Mouse (Mus musculus) MEL (cell line): ENCODE measurements around the gene Acat2. TPM values are rescaled to one million over a fixed set of nuclear protein-coding genes. Genes with fewer than 3 reads are reported as not detected.

Experiments used
- DNase-seq: peaks from one replicate; pipeline ENCODE4 v3.0.0; 2011; ENCODE audit warnings: low read depth, low spot score
- H3K27ac ChIP-seq: 2 replicates; pipeline ENCODE4 v1.5.1; 2012; ENCODE audit warnings: low read depth, mild to moderate bottlenecking, control low read depth, low read length, moderate library complexity; ENCODE audit not compliant: control insufficient read depth
- H3K27me3 ChIP-seq, 2 experiments: fragments of 150-350 bp in 1 of 2; sonication (generic) in 1 of 2; 2 replicates each; pipeline ENCODE4 v1.6.1; 2012; ENCODE audit warnings: low read length in 2 of 2, mild to moderate bottlenecking in 2 of 2, improper control_type of control experiment in 1 of 2, moderate library complexity in 1 of 2; ENCODE audit not compliant: insufficient read depth in 2 of 2, control insufficient read depth in 1 of 2
- H3K36me3 ChIP-seq, 2 experiments: 2 replicates each; pipeline ENCODE4 v1.6.1; 2012 to 2014; ENCODE audit warnings: low read length in 2 of 2, improper control_type of control experiment in 1 of 2, inconsistent platforms in 1 of 2, mild to moderate bottlenecking in 1 of 2; ENCODE audit not compliant: insufficient read depth in 2 of 2, control insufficient read depth in 1 of 2
- H3K4me1 ChIP-seq, 2 experiments: fragments of 150-350 bp in 1 of 2; sonication (generic) in 1 of 2; 2 replicates each; pipeline ENCODE4 v1.6.1; 2012; ENCODE audit warnings: low read length in 2 of 2, improper control_type of control experiment in 1 of 2, mild to moderate bottlenecking in 1 of 2; ENCODE audit not compliant: insufficient read depth in 2 of 2, control insufficient read depth in 1 of 2
- H3K4me3 ChIP-seq, 2 experiments: fragments of 150-350 bp in 1 of 2; sonication (generic) in 1 of 2; 2 replicates each; pipeline ENCODE4 v1.5.1; 2012; ENCODE audit warnings: low read depth in 2 of 2, low read length in 2 of 2, mild to moderate bottlenecking in 2 of 2, moderate library complexity in 2 of 2, control low read depth in 1 of 2, improper control_type of control experiment in 1 of 2; ENCODE audit not compliant: control insufficient read depth in 1 of 2, insufficient read depth in 1 of 2
- H3K79me2 ChIP-seq: 2 replicates; pipeline ENCODE4 v1.6.1; 2012; ENCODE audit warnings: mild to moderate bottlenecking, low read length, moderate library complexity; ENCODE audit not compliant: control insufficient read depth, poor library complexity, insufficient read depth
- H3K9ac ChIP-seq: 2 replicates; pipeline ENCODE4 v1.6.1; 2012; ENCODE audit warnings: low read depth, mild to moderate bottlenecking, control low read depth, low read length, moderate library complexity; ENCODE audit not compliant: control insufficient read depth, poor library complexity, severe bottlenecking
- H3K9me3 ChIP-seq: fragments of 150-350 bp; sonication (generic); replicated peaks from 2 replicates; pipeline ENCODE4 v1.6.1; 2012; ENCODE audit warnings: mild to moderate bottlenecking, low read length, improper control_type of control experiment, moderate library complexity; ENCODE audit not compliant: insufficient read depth
- BHLHE40 ChIP-seq: IDR thresholded peaks from 2 replicates; pipeline ENCODE4 v1.6.1; 2012; ENCODE audit warnings: low read depth, mild to moderate bottlenecking, inconsistent platforms, low read length, improper control_type of control experiment, borderline replicate concordance
- CTCF ChIP-seq, 3 experiments: IDR thresholded peaks in 2 of 3; conservative IDR thresholded peaks in 1 of 3; 2 replicates each; pipeline ENCODE4 v1.5.1; 2011 to 2012; ENCODE audit warnings: low read length in 3 of 3, low read depth in 2 of 3, mild to moderate bottlenecking in 2 of 3, improper control_type of control experiment in 1 of 3, inconsistent platforms in 1 of 3, mixed read lengths in 1 of 3, moderate library complexity in 1 of 3; ENCODE audit not compliant: control insufficient read depth in 1 of 3, insufficient read depth in 1 of 3, poor library complexity in 1 of 3, severe bottlenecking in 1 of 3
- EP300 ChIP-seq, 2 experiments: IDR thresholded peaks; 2 replicates each; pipeline ENCODE4 v1.6.1; 2011; ENCODE audit warnings: improper control_type of control experiment in 2 of 2, low read length in 2 of 2, low read depth in 1 of 2, mild to moderate bottlenecking in 1 of 2
- ETS1 ChIP-seq: IDR thresholded peaks from 2 replicates; pipeline ENCODE4 v1.6.1; 2012; ENCODE audit warnings: low read depth, mild to moderate bottlenecking, inconsistent platforms, low read length, improper control_type of control experiment, moderate library complexity
- GABPA ChIP-seq: IDR thresholded peaks from 2 replicates; pipeline ENCODE4 v1.6.1; 2012; ENCODE audit warnings: low read depth, mild to moderate bottlenecking, inconsistent platforms, low read length, improper control_type of control experiment, moderate library complexity
- GATA1 ChIP-seq: IDR thresholded peaks from 2 replicates; pipeline ENCODE4 v1.6.1; 2011; ENCODE audit warnings: low read depth, low read length, improper control_type of control experiment
- HCFC1 ChIP-seq: IDR thresholded peaks from 2 replicates; pipeline ENCODE4 v1.6.1; 2012; ENCODE audit warnings: low read depth, mild to moderate bottlenecking, inconsistent platforms, low read length, improper control_type of control experiment, moderate library complexity
- MAX ChIP-seq: IDR thresholded peaks from 2 replicates; pipeline ENCODE4 v1.6.1; 2011; ENCODE audit warnings: low read length, improper control_type of control experiment
- MAZ ChIP-seq: IDR thresholded peaks from 2 replicates; pipeline ENCODE4 v1.6.1; 2012; ENCODE audit warnings: low read depth, mild to moderate bottlenecking, inconsistent platforms, low read length, improper control_type of control experiment
- MXI1 ChIP-seq: IDR thresholded peaks from 2 replicates; pipeline ENCODE4 v1.6.1; 2011; ENCODE audit warnings: mild to moderate bottlenecking, low read depth, low read length, improper control_type of control experiment
- MYC ChIP-seq: IDR thresholded peaks from 2 replicates; pipeline ENCODE4 v1.6.1; 2011; ENCODE audit warnings: low read depth, mild to moderate bottlenecking, low read length, improper control_type of control experiment, moderate library complexity
- NELFE ChIP-seq: IDR thresholded peaks from 2 replicates; pipeline ENCODE4 v1.6.1; 2011; ENCODE audit warnings: low read depth, low read length, improper control_type of control experiment
- NRF1 ChIP-seq: IDR thresholded peaks from 2 replicates; pipeline ENCODE4 v1.6.1; 2014; ENCODE audit warnings: low read depth, mild to moderate bottlenecking, inconsistent platforms, low read length, improper control_type of control experiment, moderate library complexity; ENCODE audit not compliant: poor library complexity, insufficient read depth, severe bottlenecking
- POLR2AphosphoS2 ChIP-seq: IDR thresholded peaks from 2 replicates; pipeline ENCODE4 v1.6.1; 2011; ENCODE audit warnings: low read length, improper control_type of control experiment
- POLR2AphosphoS5 ChIP-seq: IDR thresholded peaks from 2 replicates; pipeline ENCODE4 v1.6.1; 2012; ENCODE audit warnings: low read depth, borderline replicate concordance, mild to moderate bottlenecking, inconsistent platforms, low read length, moderate library complexity, mixed read lengths
- RAD21 ChIP-seq: IDR thresholded peaks from 2 replicates; pipeline ENCODE4 v1.6.1; 2011; ENCODE audit warnings: mild to moderate bottlenecking, low read depth, low read length, improper control_type of control experiment
- SIN3A ChIP-seq: IDR thresholded peaks from 2 replicates; pipeline ENCODE4 v1.6.1; 2012; ENCODE audit warnings: low read length, improper control_type of control experiment, inconsistent platforms
- TAL1 ChIP-seq: IDR thresholded peaks from 2 replicates; pipeline ENCODE4 v1.6.1; 2012; ENCODE audit warnings: mild to moderate bottlenecking, inconsistent platforms, low read length, moderate library complexity, mixed read lengths
- TBP ChIP-seq: IDR thresholded peaks from 2 replicates; pipeline ENCODE4 v1.8.0; 2011; ENCODE audit warnings: low read depth, low read length, improper control_type of control experiment
- TCF12 ChIP-seq: IDR thresholded peaks from 2 replicates; pipeline ENCODE4 v1.6.1; 2014; ENCODE audit warnings: low read depth, mild to moderate bottlenecking, inconsistent platforms, low read length, improper control_type of control experiment, moderate library complexity
- UBTF ChIP-seq: IDR thresholded peaks from 2 replicates; pipeline ENCODE4 v1.6.1; 2012; ENCODE audit warnings: low read depth, mild to moderate bottlenecking, inconsistent platforms, low read length, improper control_type of control experiment, moderate library complexity, borderline replicate concordance; ENCODE audit not compliant: insufficient read depth
- USF1 ChIP-seq: IDR thresholded peaks from 2 replicates; pipeline ENCODE4 v1.6.1; 2014; ENCODE audit warnings: low read depth, mild to moderate bottlenecking, inconsistent platforms, low read length, improper control_type of control experiment, moderate library complexity
- USF2 ChIP-seq, 2 experiments: IDR thresholded peaks; 2 replicates each; pipeline ENCODE4 v1.6.1; 2011 to 2012; ENCODE audit warnings: improper control_type of control experiment in 2 of 2, low read length in 2 of 2, borderline replicate concordance in 1 of 2, inconsistent platforms in 1 of 2, low read depth in 1 of 2, mild to moderate bottlenecking in 1 of 2; ENCODE audit not compliant: insufficient read depth in 1 of 2
- ZC3H11A ChIP-seq: IDR thresholded peaks from 2 replicates; pipeline ENCODE4 v1.6.1; 2012; ENCODE audit warnings: low read depth, mild to moderate bottlenecking, inconsistent platforms, low read length, improper control_type of control experiment
- ZKSCAN1 ChIP-seq: IDR thresholded peaks from 2 replicates; pipeline ENCODE4 v1.6.1; 2012; ENCODE audit warnings: low read depth, mild to moderate bottlenecking, inconsistent platforms, low read length, improper control_type of control experiment, moderate library complexity
- ZMIZ1 ChIP-seq: IDR thresholded peaks from 2 replicates; pipeline ENCODE4 v1.6.1; 2012; ENCODE audit warnings: low read depth, mild to moderate bottlenecking, inconsistent platforms, low read length, improper control_type of control experiment, moderate library complexity
- ZNF384 ChIP-seq: IDR thresholded peaks from 2 replicates; pipeline ENCODE4 v1.6.1; 2012; ENCODE audit warnings: low read depth, mild to moderate bottlenecking, inconsistent platforms, low read length, improper control_type of control experiment
- polyA plus RNA-seq, 2 experiments: library from polyadenylated mRNA; stranded (reverse) in 1 of 2; unstranded in 1 of 2; fragments of >175 nt in 1 of 2; fragments of >200 nt in 1 of 2; gene quantifications; 2 replicates each; pipeline versions ENCODE4 v1.2.1 to v1.2.4; 2012; ENCODE audit warnings: low replicate concordance in 2 of 2, low read depth in 1 of 2; ENCODE audit not compliant: insufficient read length in 2 of 2, insufficient read depth in 1 of 2, missing spikeins in 1 of 2
- total RNA-seq: library from RNA; depleted of rRNA; stranded (reverse); fragments of 300-350 nt; gene quantifications from 2 replicates; pipeline ENCODE4 v1.2.3, GENCODE M21; 2012

Acat2 gene
- total and polyA plus RNA-seq, 3 experiments: 33.8 to 60.1 TPM; not detected in 1

DNA sequence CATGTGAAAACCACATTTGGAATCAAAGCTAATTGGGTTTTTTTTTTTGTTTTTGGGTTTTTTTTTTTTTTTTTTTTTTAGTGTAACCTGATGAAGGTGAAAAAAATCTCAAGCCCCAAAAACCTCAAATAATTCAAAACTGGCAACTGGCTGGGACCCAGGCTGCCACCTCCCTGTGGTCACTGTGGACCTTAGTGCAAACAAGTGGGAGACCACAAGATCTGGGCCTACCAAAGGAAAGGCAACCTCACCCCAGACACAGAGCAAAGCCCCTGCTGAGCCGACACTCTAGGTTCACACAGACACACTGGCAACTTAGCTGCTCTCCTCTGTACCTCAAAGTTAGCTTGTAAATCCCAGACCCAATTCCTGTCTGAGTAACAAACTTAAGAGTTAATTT is 56.2 kb downstream of the Acat2 start:
- no peaks in the 10 kb centered on the region for H3K36me3 ChIP-seq
- DNase-seq: no peak
- no peak overlapping the region for H3K9ac ChIP-seq
- no peak for TF ChIP-seq ZKSCAN1
- no peak for TF ChIP-seq SIN3A
- TF ChIP-seq USF2 (IDR thresholded peaks at IDR 0.05; ENCODE audit: borderline replicate concordance in 1 of 2, insufficient read depth in 1 of 2, low read depth in 1 of 2, low read length in 2 of 2): no peak
- TF ChIP-seq CTCF (IDR thresholded peaks at IDR 0.05 in 2 of 3, conservative IDR thresholded peaks at IDR 0.05 in 1 of 3; ENCODE audit: control insufficient read depth in 1 of 3, insufficient read depth in 1 of 3, low read depth in 2 of 3, low read length in 3 of 3, poor library complexity in 1 of 3, severe bottlenecking in 1 of 3): no peak
- no peak for TF ChIP-seq UBTF
- no peak for TF ChIP-seq TCF12
- no peak for TF ChIP-seq MAX
- TF ChIP-seq GATA1: no peak
- no peak for TF ChIP-seq MXI1
- no peak for TF ChIP-seq NELFE
- no peak for TF ChIP-seq HCFC1
- no peak for TF ChIP-seq MAZ
- TF ChIP-seq RAD21: no peak
- TF ChIP-seq POLR2AphosphoS5: no peak
- TF ChIP-seq TAL1: no peak
- TF ChIP-seq MYC: no peak
- no peak for TF ChIP-seq BHLHE40
- TF ChIP-seq POLR2AphosphoS2: no peak
- no peaks in the 10 kb centered on the region for H3K9me3 ChIP-seq
- H3K27me3 ChIP-seq: no peaks in the 10 kb centered on the region
- H3K79me2 ChIP-seq: no peaks in the 10 kb centered on the region
- no peak overlapping the region for H3K27ac ChIP-seq
- H3K4me3 ChIP-seq: no peak overlapping the region
- H3K4me1 ChIP-seq: no peaks in the 10 kb centered on the region

DNA sequence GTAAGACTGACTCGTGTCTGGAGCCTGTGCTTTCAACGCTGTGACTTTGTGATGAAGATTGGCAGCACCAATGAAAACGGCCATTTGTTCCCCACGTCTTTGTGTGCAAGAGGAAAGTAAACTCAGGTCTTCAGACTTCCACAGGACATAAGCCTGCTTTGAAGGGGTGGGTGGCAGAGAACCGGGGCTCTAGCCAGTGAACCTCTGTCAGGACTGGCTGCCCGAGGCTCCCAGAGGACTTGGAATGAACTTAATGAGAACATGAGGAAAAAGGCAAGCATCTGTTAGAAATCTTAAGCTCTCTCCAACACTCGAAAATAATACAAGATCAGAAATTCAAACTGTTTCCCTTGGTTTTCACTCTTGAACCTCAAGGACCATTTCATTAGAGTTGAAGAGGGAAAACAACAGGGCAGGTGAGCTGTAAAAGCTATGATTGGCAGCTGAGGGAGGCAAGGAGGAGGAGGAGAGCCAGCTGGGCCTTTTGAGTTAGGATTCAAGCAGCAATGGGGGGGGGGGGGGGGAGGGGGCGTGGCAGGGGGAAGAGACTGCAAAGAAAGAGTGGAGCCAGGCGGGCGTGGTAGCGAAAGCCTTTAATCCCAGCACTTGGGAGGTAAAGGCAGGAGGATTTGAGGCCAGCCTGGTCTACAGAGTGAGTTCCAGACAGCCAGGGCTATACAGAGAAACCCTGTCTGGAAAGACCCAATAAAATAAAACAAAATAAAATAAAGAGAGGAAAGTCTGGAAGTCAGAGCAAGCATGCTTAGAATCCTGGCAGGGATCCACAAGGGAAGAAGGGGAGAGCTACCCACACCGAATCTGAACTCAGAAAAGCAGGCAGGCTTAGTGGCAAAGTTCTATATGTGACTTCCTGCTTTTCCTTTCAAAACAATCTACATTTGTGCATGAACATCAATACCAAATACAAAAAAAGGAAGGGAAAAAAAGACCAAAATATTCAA is 56.9 kb downstream of the Acat2 start:
- no peaks in the 10 kb centered on the region for H3K9me3 ChIP-seq
- H3K4me1 ChIP-seq: no peaks in the 10 kb centered on the region
- no peaks in the 10 kb centered on the region for H3K27me3 ChIP-seq
- H3K79me2 ChIP-seq: no peaks in the 10 kb centered on the region
- no peak for DNase-seq
- no peak overlapping the region for H3K9ac ChIP-seq
- H3K36me3 ChIP-seq: no peaks in the 10 kb centered on the region
- H3K4me3 ChIP-seq: no peak overlapping the region
- TF ChIP-seq NRF1 (no peak), GABPA (no peak), GATA1 (no peak), CTCF (IDR thresholded peaks at IDR 0.05 in 2 of 3, conservative IDR thresholded peaks at IDR 0.05 in 1 of 3; ENCODE audit: control insufficient read depth in 1 of 3, insufficient read depth in 1 of 3, low read depth in 2 of 3, low read length in 3 of 3, poor library complexity in 1 of 3, severe bottlenecking in 1 of 3) (no peak), ZNF384 (no peak), ZC3H11A (no peak), USF1 (no peak), TCF12 (no peak), MYC (no peak), USF2 (IDR thresholded peaks at IDR 0.05; ENCODE audit: borderline replicate concordance in 1 of 2, insufficient read depth in 1 of 2, low read depth in 1 of 2, low read length in 2 of 2) (no peak), ZMIZ1 (no peak), TBP (no peak), EP300 (IDR thresholded peaks at IDR 0.05; ENCODE audit: low read depth in 1 of 2, low read length in 2 of 2) (no peak), ZKSCAN1 (no peak), POLR2AphosphoS5 (no peak), ETS1 (no peak)
- no peak overlapping the region for H3K27ac ChIP-seq
